Mouse (Mus musculus): ENCODE data around the gene Cmtm3. TPM values are rescaled to one million over a fixed set of nuclear protein-coding genes. Genes with fewer than 3 reads are reported as not detected.

Gene Cmtm3
- polyA plus RNA-seq, 1 experiment, result 19.8 TPM

GRCm38 (mm10) chr8:104365695-104366094, 26.5 kb downstream of the Cmtm3 start:
- H3K27ac ChIP-seq (ENCODE audit: insufficient read depth, low read length), result no peak overlapping the region
- H3K4me3 ChIP-seq (ENCODE audit: insufficient read depth, low read length), result no peak overlapping the region
- TF ChIP-seq POLR2A (IDR thresholded peaks at IDR 0.05; ENCODE audit: extremely low read depth, insufficient read depth, low read length) (no peak), CTCF (IDR thresholded peaks at IDR 0.05; ENCODE audit: extremely low read depth, insufficient read depth, low read length) (no peak)
- peaks cover 8% of the 10 kb centered on the region; the same call in 1 of the 2 replicates for H3K4me1 ChIP-seq (ENCODE audit: control insufficient read depth, insufficient read depth, low read length)

GRCm38 (mm10) chr8:104367398-104367797, 28.2 kb downstream of the Cmtm3 start:
- Histone ChIP-seq H3K4me1 (ENCODE audit: control insufficient read depth, insufficient read depth, low read length) (peaks cover 11% of the 10 kb centered on the region), H3K4me3 (ENCODE audit: insufficient read depth, low read length) (no peak overlapping the region), H3K27ac (ENCODE audit: insufficient read depth, low read length) (no peak overlapping the region)
- TF ChIP-seq POLR2A (IDR thresholded peaks at IDR 0.05; ENCODE audit: extremely low read depth, insufficient read depth, low read length) (no peak), CTCF (IDR thresholded peaks at IDR 0.05; ENCODE audit: extremely low read depth, insufficient read depth, low read length) (no peak)

- no peak for TF ChIP-seq CTCF (IDR thresholded peaks at IDR 0.05; ENCODE audit: extremely low read depth, insufficient read depth, low read length)
- no peak for TF ChIP-seq POLR2A (IDR thresholded peaks at IDR 0.05; ENCODE audit: extremely low read depth, insufficient read depth, low read length)
- H3K27ac ChIP-seq (ENCODE audit: insufficient read depth, low read length), result no peak overlapping the region
Measured at GRCm38 (mm10) chr8:104369591-104369990, 30.4 kb downstream of the Cmtm3 start.

GRCm38 (mm10) chr8:104370071-104370470, 30.9 kb downstream of the Cmtm3 start:
- Histone ChIP-seq H3K4me3 (ENCODE audit: insufficient read depth, low read length) (0 out of 2 replicates have a peak overlapping the region, but pooled peaks have one; percentile 1), H3K27ac (ENCODE audit: insufficient read depth, low read length) (no peak overlapping the region), H3K4me1 (ENCODE audit: control insufficient read depth, insufficient read depth, low read length) (peaks cover 15% of the 10 kb centered on the region)
- no peak for TF ChIP-seq CTCF (IDR thresholded peaks at IDR 0.05; ENCODE audit: extremely low read depth, insufficient read depth, low read length)
- TF ChIP-seq POLR2A (IDR thresholded peaks at IDR 0.05; ENCODE audit: extremely low read depth, insufficient read depth, low read length), result no peak

More at GRCm38 (mm10) chr8:104369591-104369990, 30.4 kb downstream of the Cmtm3 start:
- peaks cover 12% of the 10 kb centered on the region for H3K4me1 ChIP-seq (ENCODE audit: control insufficient read depth, insufficient read depth, low read length)
- H3K4me3 ChIP-seq (ENCODE audit: insufficient read depth, low read length), result 0 out of 2 replicates have a peak overlapping the region, but pooled peaks have one; percentile 1

GRCm38 (mm10) chr8:104371121-104371520, 31.9 kb downstream of the Cmtm3 start:
- Histone ChIP-seq H3K4me1 (ENCODE audit: control insufficient read depth, insufficient read depth, low read length) (peaks cover 17% of the 10 kb centered on the region), H3K4me3 (ENCODE audit: insufficient read depth, low read length) (no peak overlapping the region), H3K27ac (ENCODE audit: insufficient read depth, low read length) (no peak overlapping the region)
- no peak for TF ChIP-seq POLR2A (IDR thresholded peaks at IDR 0.05; ENCODE audit: extremely low read depth, insufficient read depth, low read length)
- no peak for TF ChIP-seq CTCF (IDR thresholded peaks at IDR 0.05; ENCODE audit: extremely low read depth, insufficient read depth, low read length)

- TF ChIP-seq POLR2A (IDR thresholded peaks at IDR 0.05; ENCODE audit: extremely low read depth, insufficient read depth, low read length) (no peak), CTCF (IDR thresholded peaks at IDR 0.05; ENCODE audit: extremely low read depth, insufficient read depth, low read length) (peak; percentile 29; the same call in 1 of the 2 replicates)
- H3K4me3 ChIP-seq (ENCODE audit: insufficient read depth, low read length), result no peak overlapping the region
- H3K4me1 ChIP-seq (ENCODE audit: control insufficient read depth, insufficient read depth, low read length), result peaks cover 13% of the 10 kb centered on the region
- H3K27ac ChIP-seq (ENCODE audit: insufficient read depth, low read length), result no peak overlapping the region
Measured at GRCm38 (mm10) chr8:104373779-104374178, 34.6 kb downstream of the Cmtm3 start.

GRCm38 (mm10) chr8:104374269-104374668, 35.1 kb downstream of the Cmtm3 start:
- H3K4me1 ChIP-seq (ENCODE audit: control insufficient read depth, insufficient read depth, low read length), result peaks cover 13% of the 10 kb centered on the region
- H3K4me3 ChIP-seq (ENCODE audit: insufficient read depth, low read length), result no peak overlapping the region
- H3K27ac ChIP-seq (ENCODE audit: insufficient read depth, low read length), result no peak overlapping the region
- TF ChIP-seq POLR2A (IDR thresholded peaks at IDR 0.05; ENCODE audit: extremely low read depth, insufficient read depth, low read length) (no peak), CTCF (IDR thresholded peaks at IDR 0.05; ENCODE audit: extremely low read depth, insufficient read depth, low read length) (no peak)

GRCm38 (mm10) chr8:104374864-104375846, 35.9 kb downstream of the Cmtm3 start:
- TF ChIP-seq POLR2A (IDR thresholded peaks at IDR 0.05; ENCODE audit: extremely low read depth, insufficient read depth, low read length), result no peak
- no peak for TF ChIP-seq CTCF (IDR thresholded peaks at IDR 0.05; ENCODE audit: extremely low read depth, insufficient read depth, low read length)
- no peak overlapping the region for H3K27ac ChIP-seq (ENCODE audit: insufficient read depth, low read length)

GRCm38 (mm10) chr8:104375959-104376358, 36.7 kb downstream of the Cmtm3 start:
- H3K4me3 ChIP-seq (ENCODE audit: insufficient read depth, low read length), result no peak overlapping the region
- peaks cover 12% of the 10 kb centered on the region for H3K4me1 ChIP-seq (ENCODE audit: control insufficient read depth, insufficient read depth, low read length)
- H3K27ac ChIP-seq (ENCODE audit: insufficient read depth, low read length), result no peak overlapping the region
- no peak for TF ChIP-seq POLR2A (IDR thresholded peaks at IDR 0.05; ENCODE audit: extremely low read depth, insufficient read depth, low read length)

More at GRCm38 (mm10) chr8:104374864-104375846, 35.9 kb downstream of the Cmtm3 start:
- peaks cover 11% of the 10 kb centered on the region for H3K4me1 ChIP-seq (ENCODE audit: control insufficient read depth, insufficient read depth, low read length)
- H3K4me3 ChIP-seq (ENCODE audit: insufficient read depth, low read length), result no peak overlapping the region

- Histone ChIP-seq H3K4me1 (ENCODE audit: control insufficient read depth, insufficient read depth, low read length) (peaks cover 10% of the 10 kb centered on the region), H3K27ac (ENCODE audit: insufficient read depth, low read length) (no peak overlapping the region), H3K4me3 (ENCODE audit: insufficient read depth, low read length) (no peak overlapping the region)
- TF ChIP-seq CTCF (IDR thresholded peaks at IDR 0.05; ENCODE audit: extremely low read depth, insufficient read depth, low read length) (no peak), POLR2A (IDR thresholded peaks at IDR 0.05; ENCODE audit: extremely low read depth, insufficient read depth, low read length) (no peak)
Measured at GRCm38 (mm10) chr8:104376669-104377068, 37.5 kb downstream of the Cmtm3 start.

Data from cortical plate, adult 2 months (tissue).